Mouse (Mus musculus) hindbrain, embryonic 13.5 days (tissue): ENCODE measurements around the gene Tmem114. TPM values are rescaled to one million over a fixed set of nuclear protein-coding genes. Genes with fewer than 3 reads are reported as not detected.

Experiments
- ATAC-seq: fragments of 200-750 bp; cut with Nextera tagmentation; 2 replicates; pipeline ENCODE4 v1.8.0; 2017; ENCODE audit warnings: moderate TSS enrichment; ENCODE audit not compliant: low FRiP score
- H3K27ac ChIP-seq: fragments of 300-500 bp; sonication (generic); 2 replicates; pipeline ENCODE4 v1.5.1; 2015; ENCODE audit warnings: inconsistent platforms, mild to moderate bottlenecking, moderate library complexity
- H3K27me3 ChIP-seq: fragments of 300-500 bp; sonication (generic); 2 replicates; pipeline ENCODE4 v1.6.1; 2015; ENCODE audit warnings: mild to moderate bottlenecking, inconsistent platforms
- H3K36me3 ChIP-seq: fragments of 300-500 bp; sonication (generic); 2 replicates; pipeline ENCODE4 v1.6.1; 2015; ENCODE audit warnings: mild to moderate bottlenecking, inconsistent platforms
- H3K4me1 ChIP-seq: fragments of 300-500 bp; sonication (generic); replicated peaks from 2 replicates; pipeline ENCODE4 v1.6.1; 2015; ENCODE audit warnings: inconsistent platforms
- H3K4me2 ChIP-seq: fragments of 300-500 bp; sonication (generic); 2 replicates; pipeline ENCODE4 v1.6.1; 2015; ENCODE audit warnings: inconsistent platforms, mild to moderate bottlenecking, moderate library complexity
- H3K4me3 ChIP-seq: fragments of 300-500 bp; sonication (generic); 2 replicates; pipeline ENCODE4 v1.5.1; 2015; ENCODE audit warnings: mild to moderate bottlenecking, inconsistent platforms
- H3K9ac ChIP-seq: fragments of 300-500 bp; sonication (generic); 2 replicates; pipeline ENCODE4 v1.6.1; 2015; ENCODE audit warnings: mild to moderate bottlenecking, inconsistent platforms
- H3K9me3 ChIP-seq: fragments of 300-500 bp; sonication (generic); 2 replicates; pipeline ENCODE4 v1.6.1; 2016; ENCODE audit warnings: inconsistent platforms
- WGBS: fragments of 180-500 bp; shearing (Covaris S2); methylation state at CpG from one replicate; pipeline ENCODE4 v1.1.7; 2015; 5-methylcytosine and 5-hydroxymethylcytosine counted together
- polyA plus RNA-seq: library from polyadenylated mRNA; unstranded; fragments of >200 nt; fragmentation: Nextera tagmentation; extraction: Ambion mirVana; gene quantifications from 2 replicates; pipeline ENCODE4 v1.2.1, GENCODE M21; 2015

Tmem114 gene
- polyA plus RNA-seq: 0.23 and 0.45 TPM in 2 replicates

DNA sequence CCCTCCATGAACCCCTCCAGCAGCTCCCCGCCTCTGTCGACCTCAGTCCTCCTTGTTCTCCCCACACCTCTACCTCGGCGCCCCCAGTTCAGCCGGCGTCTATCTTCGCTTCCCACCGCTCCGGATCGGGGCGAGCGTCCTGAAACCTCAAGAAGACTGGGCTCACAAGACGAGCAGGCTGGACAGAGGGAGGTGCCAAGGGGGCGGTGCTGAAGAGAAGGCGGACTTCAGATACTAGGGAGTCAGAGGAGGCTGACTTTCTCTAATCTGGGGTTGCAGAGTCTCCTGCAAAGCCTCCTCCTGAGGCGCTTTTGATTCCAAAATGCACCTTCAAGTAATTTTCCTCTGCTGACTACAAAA, at the start of gene Tmem114:
Gene Tmem114, minus strand, starts transcription at position 166 of the 360 bp plus-strand sequence.
- H3K4me1 ChIP-seq: peaks cover 11% of the 10 kb centered on the region
- H3K27me3 ChIP-seq: peaks cover 61% of the 10 kb centered on the region
- WGBS: 1% methylated on average over 16 of the region's 16 CpGs
- no peak for ATAC-seq
- H3K27ac ChIP-seq: no peak within 1 kb of the TSS
- H3K4me2 ChIP-seq: peak within 1 kb of the TSS; percentile 71
- H3K9ac ChIP-seq: peak within 1 kb of the TSS; percentile 65
- peak within 1 kb of the TSS; percentile 41 for H3K4me3 ChIP-seq
- H3K36me3 ChIP-seq: no peaks in the 10 kb centered on the region
- H3K9me3 ChIP-seq: no peaks in the 10 kb centered on the region

- peak within 1 kb of the TSS; percentile 85 for H3K4me2 ChIP-seq
- peak within 1 kb of the TSS; percentile 88 for H3K9ac ChIP-seq
- H3K27me3 ChIP-seq: peaks cover 7% of the 10 kb centered on the region; the same call in 1 of the 2 replicates
- peak; percentile 98 for ATAC-seq
- H3K4me1 ChIP-seq: peaks cover 11% of the 10 kb centered on the region
- H3K36me3 ChIP-seq: peaks cover 7% of the 10 kb centered on the region; the same call in 1 of the 2 replicates
- under 1% methylated on average over 48 of the region's 48 CpGs for WGBS
- H3K27ac ChIP-seq: peak within 1 kb of the TSS; percentile 86
- H3K9me3 ChIP-seq: no peaks in the 10 kb centered on the region
- H3K4me3 ChIP-seq: peak within 1 kb of the TSS; percentile 81
Measured at GRCm38 (mm10) chr16:8470603-8471481, 45.9 kb upstream of the Tmem114 start, which contains the start of gene Mettl22. Mettl22 (plus strand) TSS chr16:8470788.

- Histone ChIP-seq H3K27ac (no peak overlapping the region), H3K9me3 (no peaks in the 10 kb centered on the region), H3K4me1 (peaks cover 11% of the 10 kb centered on the region), H3K36me3 (peaks cover 3% of the 10 kb centered on the region; the same call in 1 of the 2 replicates), H3K27me3 (peaks cover 7% of the 10 kb centered on the region; the same call in 1 of the 2 replicates), H3K4me2 (peak overlapping the region; percentile 85), H3K4me3 (peak overlapping the region; percentile 81), H3K9ac (no peak overlapping the region)
- peak; percentile 83 for ATAC-seq
- 79% methylated on average over 2 of the region's 2 CpGs for WGBS
Measured at GRCm38 (mm10) chr16:8470132-8470531, 45.2 kb upstream of the Tmem114 start.

DNA sequence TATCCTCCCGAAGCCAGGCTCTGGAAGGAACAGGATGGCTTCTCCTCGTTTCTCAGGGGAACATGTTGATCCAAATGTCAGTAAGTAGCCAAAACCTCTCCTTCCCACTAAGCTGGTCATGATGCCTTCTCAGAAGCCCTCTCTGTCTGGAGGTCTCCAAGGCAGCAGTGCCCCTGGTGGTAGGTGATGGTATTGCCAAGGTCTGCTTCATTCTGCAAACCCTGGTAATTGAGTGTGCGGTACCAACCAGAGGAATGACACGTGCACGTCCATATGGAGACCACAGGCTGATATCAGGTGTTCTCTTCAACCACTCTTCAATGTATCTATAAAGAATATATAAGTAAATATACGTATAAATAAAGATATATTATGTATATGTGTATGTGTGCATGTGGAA, 34.2 kb upstream of the Tmem114 start:
- WGBS: 41% methylated on average over 6 of the region's 6 CpGs
- no peaks in the 10 kb centered on the region for H3K27me3 ChIP-seq

DNA sequence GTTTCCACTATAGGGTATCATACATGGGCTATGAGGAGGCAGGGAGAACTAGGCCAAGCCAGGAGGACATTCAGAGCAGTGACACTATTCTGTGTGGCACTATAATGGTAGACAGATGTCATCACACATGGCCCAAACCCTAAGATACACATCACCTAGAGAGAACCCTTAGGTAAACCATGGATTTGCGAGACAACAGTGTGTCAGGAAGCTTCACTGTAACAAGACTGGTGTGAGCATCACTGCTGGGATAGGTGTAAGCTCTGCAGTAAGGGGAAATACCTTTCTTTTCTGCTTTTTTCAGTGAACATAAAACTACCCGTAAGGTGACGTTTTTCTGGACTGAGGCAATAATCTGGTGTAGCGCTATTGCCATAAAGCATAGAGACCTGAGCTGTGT, 33.5 kb upstream of the Tmem114 start:
- no peak for ATAC-seq
- H3K4me3 ChIP-seq: no peak overlapping the region
- no peaks in the 10 kb centered on the region for H3K27me3 ChIP-seq
- no peaks in the 10 kb centered on the region for H3K36me3 ChIP-seq
- H3K4me1 ChIP-seq: 0 out of 2 replicates have a peak, but pooled peaks cover 5% of the 10 kb centered on the region
- 91% methylated on average over 4 of the region's 4 CpGs for WGBS
- no peaks in the 10 kb centered on the region for H3K9me3 ChIP-seq
- no peak overlapping the region for H3K9ac ChIP-seq
- H3K4me2 ChIP-seq: no peak overlapping the region
- H3K27ac ChIP-seq: no peak overlapping the region

More for the DNA sequence above, 34.2 kb upstream of the Tmem114 start:
- Histone ChIP-seq H3K27ac (no peak overlapping the region), H3K4me1 (0 out of 2 replicates have a peak, but pooled peaks cover 5% of the 10 kb centered on the region), H3K9ac (no peak overlapping the region), H3K36me3 (no peaks in the 10 kb centered on the region), H3K4me2 (no peak overlapping the region), H3K4me3 (no peak overlapping the region), H3K9me3 (no peaks in the 10 kb centered on the region)
- no peak for ATAC-seq

- Histone ChIP-seq H3K4me1 (0 out of 2 replicates have a peak, but pooled peaks cover 5% of the 10 kb centered on the region), H3K4me2 (no peak overlapping the region), H3K27me3 (0 out of 2 replicates have a peak, but pooled peaks cover 3% of the 10 kb centered on the region), H3K9ac (no peak overlapping the region), H3K27ac (no peak overlapping the region), H3K9me3 (no peaks in the 10 kb centered on the region), H3K4me3 (no peak overlapping the region), H3K36me3 (no peaks in the 10 kb centered on the region)
- ATAC-seq: no peak
- WGBS: 61% methylated on average over 2 of the region's 2 CpGs
Measured at GRCm38 (mm10) chr16:8455221-8455620, 30.3 kb upstream of the Tmem114 start.

DNA sequence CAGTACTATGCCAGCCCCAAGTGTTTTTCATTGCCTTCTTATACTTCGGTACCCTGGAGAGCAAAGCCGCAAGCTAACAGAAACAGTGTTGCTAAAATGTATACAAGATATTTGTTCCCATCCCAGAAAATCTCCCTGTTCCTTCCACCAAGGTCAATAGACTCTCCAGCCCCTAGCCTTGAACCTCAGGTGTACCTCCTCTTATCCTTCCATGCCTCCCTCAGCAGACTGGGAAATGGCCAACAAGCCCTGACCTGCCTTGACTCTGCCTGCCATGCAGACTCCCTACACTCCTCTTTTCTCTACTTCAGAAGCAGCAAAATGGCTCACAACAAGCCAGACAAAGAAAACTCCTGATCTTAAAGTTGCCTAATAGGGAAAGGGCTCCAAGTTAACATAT, 28.4 kb upstream of the Tmem114 start:
- no peak for ATAC-seq
- H3K27me3 ChIP-seq: 0 out of 2 replicates have a peak, but pooled peaks cover 3% of the 10 kb centered on the region
- H3K4me2 ChIP-seq: no peak overlapping the region
- no peak overlapping the region for H3K27ac ChIP-seq
- H3K36me3 ChIP-seq: no peaks in the 10 kb centered on the region
- 0 out of 2 replicates have a peak, but pooled peaks cover 5% of the 10 kb centered on the region for H3K4me1 ChIP-seq
- no peak overlapping the region for H3K9ac ChIP-seq
- WGBS: 98% methylated on average over 2 of the region's 2 CpGs
- no peak overlapping the region for H3K4me3 ChIP-seq
- H3K9me3 ChIP-seq: no peaks in the 10 kb centered on the region

DNA sequence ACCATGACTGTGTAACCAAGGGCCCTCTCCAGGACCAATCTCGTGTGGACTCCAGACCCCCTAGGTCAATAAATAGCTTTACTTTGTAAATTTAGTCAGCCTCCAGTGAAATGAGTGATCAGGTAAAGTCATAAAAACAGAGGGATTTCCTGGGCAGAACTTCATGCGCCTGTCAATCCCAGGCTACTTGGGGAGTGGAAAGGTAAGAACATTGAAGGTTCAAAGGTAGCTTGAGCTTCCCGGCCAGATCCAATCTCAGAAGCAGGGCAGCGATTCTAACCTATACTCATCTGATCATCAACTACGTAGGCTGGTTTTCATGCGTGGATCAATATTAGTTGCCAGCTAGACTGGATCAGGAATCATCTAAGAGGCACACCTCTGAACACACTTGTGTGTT, 21.3 kb upstream of the Tmem114 start:
- no peak overlapping the region for H3K4me2 ChIP-seq
- H3K4me3 ChIP-seq: no peak overlapping the region
- no peaks in the 10 kb centered on the region for H3K4me1 ChIP-seq
- no peak overlapping the region for H3K27ac ChIP-seq
- H3K9ac ChIP-seq: no peak overlapping the region
- no peaks in the 10 kb centered on the region for H3K9me3 ChIP-seq
- H3K27me3 ChIP-seq: no peaks in the 10 kb centered on the region
- no peak for ATAC-seq
- H3K36me3 ChIP-seq: no peaks in the 10 kb centered on the region
- WGBS: 95% methylated on average over 6 of the region's 6 CpGs

- Histone ChIP-seq H3K9ac (no peak overlapping the region), H3K4me1 (no peaks in the 10 kb centered on the region), H3K36me3 (no peaks in the 10 kb centered on the region), H3K9me3 (no peaks in the 10 kb centered on the region), H3K27ac (no peak overlapping the region), H3K27me3 (no peaks in the 10 kb centered on the region), H3K4me2 (no peak overlapping the region), H3K4me3 (no peak overlapping the region)
- 87% methylated on average over 7 of the region's 7 CpGs for WGBS
- ATAC-seq: no peak
Measured at GRCm38 (mm10) chr16:8444911-8445310, 20.0 kb upstream of the Tmem114 start.

- ATAC-seq: no peak
- 88% methylated on average over 3 of the region's 3 CpGs for WGBS
Measured at GRCm38 (mm10) chr16:8432616-8433015, 7.7 kb upstream of the Tmem114 start.

DNA sequence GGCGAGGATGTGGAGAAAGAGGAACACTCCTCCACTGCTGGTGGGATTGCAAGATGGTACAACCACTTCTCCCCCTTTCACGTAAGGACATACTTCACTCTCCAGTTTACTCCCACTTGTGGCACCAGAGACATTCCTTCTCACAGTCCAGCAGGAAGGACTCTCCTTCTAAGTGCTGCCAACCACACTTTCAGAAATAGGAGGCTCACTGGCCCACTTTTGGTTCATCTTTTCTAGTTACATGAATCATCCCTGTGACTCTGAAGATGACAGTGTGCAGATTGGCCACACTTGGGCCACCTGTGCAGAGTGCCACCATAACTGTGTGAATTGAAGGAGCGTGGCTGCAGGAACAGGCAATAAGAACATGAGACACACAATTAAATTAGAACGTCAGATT, 4.6 kb upstream of the Tmem114 start:
- ATAC-seq: no peak
- peaks cover 5% of the 10 kb centered on the region for H3K4me1 ChIP-seq
- no peak overlapping the region for H3K27ac ChIP-seq
- H3K9ac ChIP-seq: no peak overlapping the region
- H3K4me3 ChIP-seq: no peak overlapping the region
- H3K9me3 ChIP-seq: no peaks in the 10 kb centered on the region
- no peaks in the 10 kb centered on the region for H3K36me3 ChIP-seq
- WGBS: 87% methylated on average over 4 of the region's 4 CpGs
- H3K4me2 ChIP-seq: no peak overlapping the region
- H3K27me3 ChIP-seq: peaks cover 33% of the 10 kb centered on the region

More at GRCm38 (mm10) chr16:8432616-8433015, 7.7 kb upstream of the Tmem114 start:
- peaks cover 2% of the 10 kb centered on the region; the same call in 1 of the 2 replicates for H3K27me3 ChIP-seq
- no peak overlapping the region for H3K4me3 ChIP-seq
- H3K27ac ChIP-seq: no peak overlapping the region
- H3K9me3 ChIP-seq: no peaks in the 10 kb centered on the region
- H3K9ac ChIP-seq: no peak overlapping the region
- H3K4me2 ChIP-seq: no peak overlapping the region
- H3K36me3 ChIP-seq: no peaks in the 10 kb centered on the region
- no peaks in the 10 kb centered on the region; the same call in 1 of the 2 replicates for H3K4me1 ChIP-seq

DNA sequence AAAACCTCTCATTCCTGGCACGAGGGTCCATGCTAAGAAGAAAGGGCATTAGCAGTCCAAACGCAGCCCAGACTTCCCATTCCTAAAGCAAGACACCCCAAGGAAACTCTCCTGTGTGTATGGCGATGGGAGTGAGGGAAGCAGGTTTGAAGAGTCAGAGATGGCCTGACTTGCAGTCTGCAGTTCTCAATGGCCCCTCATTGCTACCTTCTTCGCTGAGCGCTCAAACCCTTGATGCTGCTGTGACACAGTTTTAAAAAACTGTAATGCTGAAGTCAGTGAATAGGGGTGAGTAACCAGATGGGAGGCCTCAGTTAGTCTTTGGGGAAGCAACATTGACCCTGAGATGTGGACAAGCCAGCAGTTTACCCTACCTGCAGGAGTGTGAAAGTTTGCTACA, 800 bp upstream of the Tmem114 start:
- no peak for ATAC-seq
- Histone ChIP-seq H3K4me3 (no peak overlapping the region), H3K27ac (no peak overlapping the region), H3K36me3 (no peaks in the 10 kb centered on the region), H3K27me3 (peaks cover 57% of the 10 kb centered on the region), H3K4me2 (no peak overlapping the region), H3K4me1 (peaks cover 11% of the 10 kb centered on the region), H3K9me3 (no peaks in the 10 kb centered on the region), H3K9ac (no peak overlapping the region)
- WGBS: 86% methylated on average over 5 of the region's 5 CpGs
